Mouse (Mus musculus): ENCODE data around the gene Mre11a. TPM values are rescaled to one million over a fixed set of nuclear protein-coding genes. Genes with fewer than 3 reads are reported as not detected.

Mre11a gene
- polyA plus RNA-seq (2015; fragmentation: Nextera tagmentation; extraction: Ambion mirVana): 10.1 and 11.6 TPM in 2 replicates

GRCm38 (mm10) chr9:14784039-14785002 lies at the start of gene Mre11a, which contains the start of gene Ankrd49:
Mre11a (plus strand) TSS chr9:14784654.
Ankrd49 (minus strand) TSS chr9:14784856.
- Histone ChIP-seq H3K4me2 (ENCODE audit: low read depth, low read length) (peak within 1 kb of the TSS; percentile 91), H3K4me3 (ENCODE audit: low read depth, low read length) (peak within 1 kb of the TSS; percentile 95), H3K36me3 (ENCODE audit: control insufficient read depth, insufficient read depth) (peaks cover 11% of the 10 kb centered on the region), H3K27ac (ENCODE audit: low read length) (peak within 1 kb of the TSS; percentile 95), H3K9me3 (replicated peaks; ENCODE audit: control insufficient read depth, low read length) (no peaks in the 10 kb centered on the region), H3K4me1 (ENCODE audit: control insufficient read depth, low read depth, low read length) (peaks cover 5% of the 10 kb centered on the region), H3K27me3 (ENCODE audit: control insufficient read depth, insufficient read depth, low read depth, low read length) (no peaks in the 10 kb centered on the region), H3K9ac (ENCODE audit: low read depth, low read length) (peak within 1 kb of the TSS; percentile 90)
- WGBS (ENCODE audit: insufficient replicate concordance): under 1% methylated on average over 62 of the region's 62 CpGs
- peak; percentile 99 for ATAC-seq (ENCODE audit: low read depth)

- no peak overlapping the region for H3K4me3 ChIP-seq (ENCODE audit: low read depth, low read length)
- WGBS (ENCODE audit: insufficient replicate concordance): 42% methylated on average over 4 of the region's 4 CpGs
- no peak overlapping the region for H3K4me2 ChIP-seq (ENCODE audit: low read depth, low read length)
- no peak for ATAC-seq (ENCODE audit: low read depth)
- H3K9ac ChIP-seq (ENCODE audit: low read depth, low read length): no peak overlapping the region
- H3K9me3 ChIP-seq (replicated peaks; ENCODE audit: control insufficient read depth, low read length): no peaks in the 10 kb centered on the region
- H3K4me1 ChIP-seq (ENCODE audit: control insufficient read depth, low read depth, low read length): no peaks in the 10 kb centered on the region
- no peaks in the 10 kb centered on the region for H3K36me3 ChIP-seq (ENCODE audit: control insufficient read depth, insufficient read depth)
- no peaks in the 10 kb centered on the region for H3K27me3 ChIP-seq (ENCODE audit: control insufficient read depth, insufficient read depth, low read depth, low read length)
- H3K27ac ChIP-seq (ENCODE audit: low read length): no peak overlapping the region
Observed at GRCm38 (mm10) chr9:14739498-14740150, 44.8 kb upstream of the Mre11a start.

- no peak for ATAC-seq (ENCODE audit: low read depth)
- Histone ChIP-seq H3K4me3 (ENCODE audit: low read depth, low read length) (no peak within 1 kb of the TSS), H3K9me3 (replicated peaks; ENCODE audit: control insufficient read depth, low read length) (no peaks in the 10 kb centered on the region), H3K4me2 (ENCODE audit: low read depth, low read length) (no peak within 1 kb of the TSS), H3K36me3 (ENCODE audit: control insufficient read depth, insufficient read depth) (no peaks in the 10 kb centered on the region), H3K9ac (ENCODE audit: low read depth, low read length) (no peak within 1 kb of the TSS), H3K4me1 (ENCODE audit: control insufficient read depth, low read depth, low read length) (no peaks in the 10 kb centered on the region), H3K27me3 (ENCODE audit: control insufficient read depth, insufficient read depth, low read depth, low read length) (no peaks in the 10 kb centered on the region), H3K27ac (ENCODE audit: low read length) (no peak within 1 kb of the TSS)
- WGBS (ENCODE audit: insufficient replicate concordance): 73% methylated on average over 19 of the region's 19 CpGs
Observed at GRCm38 (mm10) chr9:14740151-14740924, 44.1 kb upstream of the Mre11a start, which contains the start of gene Piwil4. Piwil4 (minus strand) TSS chr9:14740733.

- H3K4me3 ChIP-seq (ENCODE audit: low read depth, low read length): peak overlapping the region; percentile 59
- peaks cover 11% of the 10 kb centered on the region; the same call in 1 of the 2 replicates for H3K27me3 ChIP-seq (ENCODE audit: control insufficient read depth, insufficient read depth, low read depth, low read length)
- H3K4me1 ChIP-seq (ENCODE audit: control insufficient read depth, low read depth, low read length): no peaks in the 10 kb centered on the region
- no peaks in the 10 kb centered on the region for H3K9me3 ChIP-seq (replicated peaks; ENCODE audit: control insufficient read depth, low read length)
- no peaks in the 10 kb centered on the region for H3K36me3 ChIP-seq (ENCODE audit: control insufficient read depth, insufficient read depth)
- H3K4me2 ChIP-seq (ENCODE audit: low read depth, low read length): peak overlapping the region; percentile 70
- H3K27ac ChIP-seq (ENCODE audit: low read length): no peak overlapping the region
- WGBS (ENCODE audit: insufficient replicate concordance): 57% methylated on average over 42 of the region's 42 CpGs
- ATAC-seq (ENCODE audit: low read depth): 0 out of 2 replicates have a peak, but pooled peaks have one; percentile 3
- H3K9ac ChIP-seq (ENCODE audit: low read depth, low read length): no peak overlapping the region; the same call in 1 of the 2 replicates
Observed at GRCm38 (mm10) chr9:14750901-14751502, 33.5 kb upstream of the Mre11a start.

- no peak overlapping the region for H3K27ac ChIP-seq (ENCODE audit: low read length)
Observed at GRCm38 (mm10) chr9:14751503-14752000, 32.9 kb upstream of the Mre11a start.

DNA sequence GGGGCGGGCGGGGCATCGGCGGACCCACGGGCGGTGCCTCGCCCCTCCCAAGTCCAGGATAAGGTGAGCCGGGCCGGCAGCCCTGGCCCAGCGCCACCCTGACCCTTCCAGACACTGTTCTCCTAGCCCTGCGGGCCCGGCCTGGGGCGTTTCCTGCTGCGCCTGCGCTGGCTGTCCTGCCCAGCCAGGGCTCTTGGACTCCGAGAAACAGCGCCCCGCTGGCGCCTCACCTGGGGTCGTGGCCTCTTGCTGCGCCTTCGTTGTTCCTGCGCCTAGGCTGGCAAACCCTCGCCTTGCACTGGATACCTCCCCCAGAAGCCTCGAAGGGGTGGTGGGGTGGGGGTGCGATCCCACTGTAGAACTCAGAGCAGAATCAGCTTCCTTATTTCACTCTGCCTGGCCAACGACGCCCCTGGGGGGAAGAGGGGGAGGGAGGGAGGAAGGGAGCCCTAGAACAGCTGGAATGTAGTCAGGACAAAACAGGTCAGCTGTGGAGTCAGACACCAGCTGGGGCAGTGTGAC lies 32.4 kb upstream of the Mre11a start, which contains the start of gene Fut4:
Fut4 (minus strand) TSS at position 393 of the 522 bp plus-strand sequence.
- Histone ChIP-seq H3K27ac (ENCODE audit: low read length) (no peak within 1 kb of the TSS), H3K27me3 (ENCODE audit: control insufficient read depth, insufficient read depth, low read depth, low read length) (peaks cover 11% of the 10 kb centered on the region; the same call in 1 of the 2 replicates), H3K9me3 (replicated peaks; ENCODE audit: control insufficient read depth, low read length) (no peaks in the 10 kb centered on the region), H3K4me2 (ENCODE audit: low read depth, low read length) (peak within 1 kb of the TSS; percentile 70), H3K36me3 (ENCODE audit: control insufficient read depth, insufficient read depth) (no peaks in the 10 kb centered on the region), H3K9ac (ENCODE audit: low read depth, low read length) (peak within 1 kb of the TSS; percentile 40; the same call in 1 of the 2 replicates), H3K4me1 (ENCODE audit: control insufficient read depth, low read depth, low read length) (no peaks in the 10 kb centered on the region), H3K4me3 (ENCODE audit: low read depth, low read length) (peak within 1 kb of the TSS; percentile 59)
- WGBS (ENCODE audit: insufficient replicate concordance): 1% methylated on average over 26 of the region's 28 CpGs
- peak; percentile 74 for ATAC-seq (ENCODE audit: low read depth)

More at GRCm38 (mm10) chr9:14751503-14752000, 32.9 kb upstream of the Mre11a start:
- H3K27me3 ChIP-seq (ENCODE audit: control insufficient read depth, insufficient read depth, low read depth, low read length): peaks cover 11% of the 10 kb centered on the region; the same call in 1 of the 2 replicates
- ATAC-seq (ENCODE audit: low read depth): peak; percentile 54
- no peaks in the 10 kb centered on the region for H3K9me3 ChIP-seq (replicated peaks; ENCODE audit: control insufficient read depth, low read length)
- H3K4me1 ChIP-seq (ENCODE audit: control insufficient read depth, low read depth, low read length): no peaks in the 10 kb centered on the region
- H3K9ac ChIP-seq (ENCODE audit: low read depth, low read length): peak overlapping the region; percentile 40; the same call in 1 of the 2 replicates
- no peaks in the 10 kb centered on the region for H3K36me3 ChIP-seq (ENCODE audit: control insufficient read depth, insufficient read depth)
- WGBS (ENCODE audit: insufficient replicate concordance): under 1% methylated on average over 47 of the region's 50 CpGs
- H3K4me2 ChIP-seq (ENCODE audit: low read depth, low read length): peak overlapping the region; percentile 70
- peak overlapping the region; percentile 59 for H3K4me3 ChIP-seq (ENCODE audit: low read depth, low read length)

DNA sequence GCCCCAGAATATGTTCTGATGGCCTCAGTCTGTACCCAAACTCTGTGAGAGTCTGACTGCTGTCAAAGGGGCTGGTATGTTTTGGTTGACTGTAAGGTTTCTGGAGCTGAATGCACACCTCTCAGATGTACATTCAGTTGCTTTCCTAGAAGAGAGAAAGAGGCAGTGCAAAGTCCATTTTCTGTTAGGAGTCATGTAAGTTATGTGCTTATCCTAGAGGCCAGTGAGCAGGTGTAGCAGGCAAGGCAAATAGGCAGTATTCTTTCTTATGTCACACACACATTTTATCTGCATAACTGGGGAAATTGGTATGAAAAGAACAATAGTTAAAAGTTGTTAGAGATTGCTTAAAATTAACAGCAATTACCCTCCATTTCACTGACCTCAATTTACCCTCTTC lies 30.5 kb upstream of the Mre11a start:
- no peaks in the 10 kb centered on the region for H3K36me3 ChIP-seq (ENCODE audit: control insufficient read depth, insufficient read depth)
- no peak for ATAC-seq (ENCODE audit: low read depth)
- no peak overlapping the region for H3K4me2 ChIP-seq (ENCODE audit: low read depth, low read length)
- H3K27ac ChIP-seq (ENCODE audit: low read length): no peak overlapping the region
- H3K4me1 ChIP-seq (ENCODE audit: control insufficient read depth, low read depth, low read length): no peaks in the 10 kb centered on the region
- H3K9ac ChIP-seq (ENCODE audit: low read depth, low read length): no peak overlapping the region
- H3K27me3 ChIP-seq (ENCODE audit: control insufficient read depth, insufficient read depth, low read depth, low read length): peaks cover 11% of the 10 kb centered on the region; the same call in 1 of the 2 replicates
- H3K4me3 ChIP-seq (ENCODE audit: low read depth, low read length): no peak overlapping the region
- H3K9me3 ChIP-seq (replicated peaks; ENCODE audit: control insufficient read depth, low read length): no peaks in the 10 kb centered on the region

- no peak overlapping the region for H3K27ac ChIP-seq (ENCODE audit: low read length)
- no peaks in the 10 kb centered on the region for H3K36me3 ChIP-seq (ENCODE audit: control insufficient read depth, insufficient read depth)
- no peaks in the 10 kb centered on the region for H3K9me3 ChIP-seq (replicated peaks; ENCODE audit: control insufficient read depth, low read length)
- WGBS (ENCODE audit: insufficient replicate concordance): 57% methylated on average over 3 of the region's 3 CpGs
- H3K4me3 ChIP-seq (ENCODE audit: low read depth, low read length): no peak overlapping the region
- H3K4me2 ChIP-seq (ENCODE audit: low read depth, low read length): no peak overlapping the region
- peaks cover 11% of the 10 kb centered on the region; the same call in 1 of the 2 replicates for H3K27me3 ChIP-seq (ENCODE audit: control insufficient read depth, insufficient read depth, low read depth, low read length)
- no peaks in the 10 kb centered on the region for H3K4me1 ChIP-seq (ENCODE audit: control insufficient read depth, low read depth, low read length)
- no peak overlapping the region for H3K9ac ChIP-seq (ENCODE audit: low read depth, low read length)
- no peak for ATAC-seq (ENCODE audit: low read depth)
Observed at GRCm38 (mm10) chr9:14754469-14754868, 30.0 kb upstream of the Mre11a start.

Measured in liver, embryonic 16.5 days (tissue).